Mouse (Mus musculus) brain, embryonic 14.5 days (tissue): ENCODE results near the gene Thap4. TPM values are rescaled to one million over a fixed set of nuclear protein-coding genes. Genes with fewer than 3 reads are reported as not detected.

Source experiments
- DNase-seq: peaks from one replicate; pipeline ENCODE4 v3.0.0-alpha.2; 2011; ENCODE audit warnings: low read depth
- CTCF ChIP-seq: fragments of 200-500 bp; IDR thresholded peaks from 2 replicates; pipeline ENCODE4 v1.5.1; 2012; ENCODE audit warnings: inconsistent platforms, mild to moderate bottlenecking, moderate library complexity, borderline replicate concordance; ENCODE audit not compliant: insufficient read depth, insufficient read length; ENCODE audit errors: extremely low read depth
- POLR2A ChIP-seq: fragments of 200-500 bp; IDR thresholded peaks from 2 replicates; pipeline ENCODE4 v1.6.1; 2012; ENCODE audit warnings: mild to moderate bottlenecking, inconsistent platforms, borderline replicate concordance; ENCODE audit not compliant: poor library complexity, insufficient read depth, insufficient read length, severe bottlenecking; ENCODE audit errors: extremely low read depth
- polyA plus RNA-seq: library from polyadenylated mRNA; depleted of rRNA; stranded (reverse); fragments of >200 nt; gene quantifications from 2 replicates; pipeline ENCODE4 v1.2.3, GENCODE M21; 2012

Gene Thap4
- polyA plus RNA-seq, 1 experiment: 53.1 TPM

DNA sequence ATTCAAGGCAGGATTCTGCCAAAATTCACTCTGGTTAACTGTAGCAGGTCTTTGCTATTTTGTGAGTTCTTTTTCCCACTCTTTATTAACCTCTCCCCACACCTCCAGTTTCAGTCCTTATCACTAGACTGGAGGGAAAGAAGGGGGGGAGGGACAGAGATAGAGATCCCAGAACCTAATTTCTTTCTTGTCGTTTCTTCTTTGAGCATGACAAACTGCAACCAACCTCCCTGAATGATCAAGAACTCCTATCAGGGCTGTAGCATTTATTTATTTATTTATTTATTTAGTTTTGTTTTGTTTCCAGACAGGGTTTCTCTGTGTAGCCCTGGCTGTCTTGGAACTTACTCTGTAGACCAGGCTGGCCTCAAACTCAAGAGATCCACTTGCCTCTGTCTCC is 52.6 kb downstream of the Thap4 start:
- no peak for DNase-seq
- no peak for TF ChIP-seq CTCF
- no peak for TF ChIP-seq POLR2A

DNA sequence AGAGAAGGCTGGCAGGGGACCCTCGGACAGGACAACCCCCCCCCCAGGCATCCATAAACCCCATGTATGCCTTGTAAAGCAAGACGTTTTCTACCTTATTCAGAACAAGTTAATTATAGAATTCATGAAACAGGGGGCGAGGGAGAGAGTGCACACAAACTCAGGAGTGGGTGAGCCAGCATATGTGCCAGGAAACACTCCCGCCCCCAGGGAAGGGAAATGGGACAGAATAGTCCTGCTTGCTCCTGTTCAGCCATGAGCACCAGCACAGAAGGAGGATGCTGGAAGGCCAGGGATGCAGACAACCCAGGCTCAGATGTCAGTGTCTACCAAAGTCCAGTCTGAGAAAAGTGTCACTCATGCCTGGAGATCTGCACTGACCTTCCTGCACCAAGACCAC is 55.5 kb downstream of the Thap4 start:
- DNase-seq: no peak
- TF ChIP-seq POLR2A: no peak
- no peak for TF ChIP-seq CTCF

DNA sequence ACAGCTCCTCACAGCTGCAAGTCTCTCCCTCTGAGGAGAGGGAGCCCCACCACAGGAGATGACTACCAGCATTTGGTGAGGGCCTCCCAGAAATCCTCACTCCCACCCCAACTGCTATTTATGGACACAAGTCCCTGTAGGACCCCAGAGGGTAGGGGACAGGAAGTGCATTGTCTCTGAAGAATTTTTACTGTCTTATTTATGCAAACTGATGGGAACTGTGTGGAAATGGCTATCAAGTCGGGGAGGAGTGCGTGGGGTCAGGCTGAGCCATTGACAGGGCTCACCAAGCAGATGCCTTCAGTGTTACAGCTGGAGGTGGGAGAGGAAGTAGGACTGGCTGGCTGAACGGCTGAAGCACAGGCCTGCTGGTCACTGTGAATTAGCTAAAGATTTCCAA is 57.3 kb downstream of the Thap4 start:
- no peak for DNase-seq
- TF ChIP-seq CTCF: no peak
- TF ChIP-seq POLR2A: no peak

DNA sequence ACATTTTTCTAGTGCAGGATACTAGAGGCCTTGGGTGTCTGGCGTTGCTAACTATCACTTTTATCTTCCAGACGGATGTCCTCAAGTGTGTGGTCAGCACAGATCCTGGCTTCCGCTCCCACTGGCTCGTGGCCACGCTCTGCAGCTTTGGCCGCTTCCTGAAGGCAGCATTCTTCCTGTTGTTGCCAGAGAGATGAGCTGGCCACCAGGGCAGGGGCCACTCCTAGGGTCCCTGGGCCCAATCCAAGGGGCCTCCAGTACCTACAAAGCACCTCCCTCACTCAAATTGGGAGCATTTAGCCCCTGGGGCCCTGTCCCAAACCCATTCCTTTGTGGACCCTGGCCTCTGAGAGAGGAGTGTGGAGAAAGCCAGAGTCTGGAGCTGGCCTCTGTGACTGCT is 59.7 kb downstream of the Thap4 start:
- TF ChIP-seq POLR2A (no peak), CTCF (no peak)
- no peak for DNase-seq

DNA sequence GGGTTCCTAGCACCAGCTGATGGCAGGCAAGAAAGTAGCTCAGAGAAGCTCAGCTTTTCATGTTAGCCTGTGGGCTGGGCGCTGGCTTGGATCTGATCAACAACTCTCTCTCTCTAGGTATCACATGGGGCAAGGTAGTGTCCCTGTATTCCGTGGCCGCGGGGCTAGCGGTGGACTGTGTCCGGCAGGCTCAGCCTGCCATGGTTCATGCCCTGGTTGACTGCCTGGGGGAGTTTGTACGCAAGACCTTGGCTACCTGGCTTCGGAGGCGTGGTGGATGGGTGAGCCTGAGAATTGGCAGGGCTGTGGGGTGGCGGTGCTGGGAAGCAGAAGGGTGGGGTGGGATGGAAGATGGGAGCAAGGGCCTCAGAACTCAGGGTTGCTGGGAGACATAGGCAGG is 60.7 kb downstream of the Thap4 start:
- TF ChIP-seq POLR2A (no peak), CTCF (no peak)
- DNase-seq: no peak

DNA sequence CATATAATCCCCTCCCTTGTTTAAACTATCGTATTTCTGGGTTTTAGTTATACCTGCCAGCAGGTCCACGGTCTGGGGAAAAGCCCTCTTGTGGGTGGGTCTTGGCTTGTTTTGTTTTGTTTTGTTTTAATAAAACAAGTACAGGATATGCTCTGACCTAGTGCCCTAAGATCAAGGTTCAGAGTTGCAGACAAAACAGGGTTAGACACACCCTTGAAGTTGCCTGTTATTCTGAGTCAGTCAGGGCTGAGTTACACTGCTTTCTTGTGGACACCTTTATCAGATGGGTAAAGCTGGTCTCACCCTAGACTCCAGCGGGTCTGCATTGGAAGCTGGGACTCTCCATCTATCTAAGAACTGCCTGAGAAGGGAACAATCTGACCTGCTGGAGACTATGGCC is 61.2 kb downstream of the Thap4 start:
- DNase-seq: no peak
- no peak for TF ChIP-seq POLR2A
- TF ChIP-seq CTCF: no peak

DNA sequence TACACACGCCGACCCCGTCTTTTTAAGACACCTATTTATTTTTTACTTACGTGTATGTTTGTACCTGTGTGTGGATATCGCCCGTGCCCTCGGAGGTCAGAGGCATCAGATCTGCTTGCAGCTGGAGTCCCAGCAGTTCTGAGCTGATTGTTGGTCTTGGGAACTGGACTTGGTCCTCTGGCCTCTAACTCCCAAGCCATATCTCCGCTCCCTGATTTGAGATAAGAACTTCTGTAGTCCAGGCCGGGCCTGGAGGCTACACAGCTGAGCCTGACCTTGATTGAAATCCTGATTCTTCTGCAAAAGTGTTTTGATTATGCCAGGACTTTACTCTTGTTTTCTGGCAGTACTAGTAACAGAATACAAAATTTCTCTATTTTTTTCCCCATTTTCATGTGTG is 61.9 kb downstream of the Thap4 start:
- TF ChIP-seq CTCF (no peak), POLR2A (no peak)
- DNase-seq: no peak

DNA sequence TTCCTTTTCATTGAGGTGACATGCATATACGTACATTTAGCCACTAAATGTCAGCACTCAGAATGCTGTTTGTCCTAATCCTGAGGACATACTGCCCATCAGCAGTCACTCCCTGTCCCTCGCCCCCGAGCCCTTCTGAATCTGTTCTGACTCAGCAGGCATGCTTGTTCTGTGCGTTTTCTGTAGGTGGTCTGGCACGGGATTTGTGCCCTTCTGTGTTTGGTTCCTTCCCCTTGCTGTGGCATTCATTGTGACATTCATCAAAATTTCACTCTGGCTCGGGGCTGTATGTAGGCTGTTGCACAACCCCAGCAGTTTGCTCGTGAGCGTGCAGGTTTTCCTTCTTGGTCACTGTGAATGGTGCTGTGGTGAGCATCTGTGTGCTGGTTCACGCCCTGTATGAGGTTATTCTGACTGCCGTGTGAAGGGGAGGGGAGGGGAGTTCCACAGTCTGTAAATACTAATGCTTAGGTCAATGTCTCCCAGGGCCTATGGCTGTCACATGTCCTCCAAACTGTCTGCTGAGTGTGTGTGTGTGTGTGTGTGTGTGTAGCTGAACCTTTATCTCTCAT is 62.8 kb downstream of the Thap4 start:
- DNase-seq: no peak
- TF ChIP-seq CTCF (no peak), POLR2A (no peak)

DNA sequence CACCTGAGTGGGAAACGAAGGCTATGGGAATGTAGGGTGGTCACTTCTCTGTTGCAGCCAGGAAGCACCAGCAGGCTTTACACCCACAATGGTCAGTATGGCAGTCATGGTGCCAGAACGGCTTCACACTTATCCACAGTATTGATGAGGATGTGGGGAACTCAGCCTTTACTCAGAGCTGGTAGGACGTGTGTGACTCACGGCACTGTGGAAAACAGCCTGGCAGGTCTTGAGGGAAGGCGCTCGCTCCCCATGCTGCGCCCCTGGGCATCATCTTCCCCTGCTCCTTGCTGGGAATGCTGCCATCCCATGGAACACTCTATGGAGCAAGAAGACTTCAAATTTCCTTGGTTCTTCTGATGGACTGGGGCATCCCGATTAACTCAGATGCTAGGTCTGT is 63.6 kb downstream of the Thap4 start:
- TF ChIP-seq POLR2A (no peak), CTCF (no peak)
- DNase-seq: no peak

DNA sequence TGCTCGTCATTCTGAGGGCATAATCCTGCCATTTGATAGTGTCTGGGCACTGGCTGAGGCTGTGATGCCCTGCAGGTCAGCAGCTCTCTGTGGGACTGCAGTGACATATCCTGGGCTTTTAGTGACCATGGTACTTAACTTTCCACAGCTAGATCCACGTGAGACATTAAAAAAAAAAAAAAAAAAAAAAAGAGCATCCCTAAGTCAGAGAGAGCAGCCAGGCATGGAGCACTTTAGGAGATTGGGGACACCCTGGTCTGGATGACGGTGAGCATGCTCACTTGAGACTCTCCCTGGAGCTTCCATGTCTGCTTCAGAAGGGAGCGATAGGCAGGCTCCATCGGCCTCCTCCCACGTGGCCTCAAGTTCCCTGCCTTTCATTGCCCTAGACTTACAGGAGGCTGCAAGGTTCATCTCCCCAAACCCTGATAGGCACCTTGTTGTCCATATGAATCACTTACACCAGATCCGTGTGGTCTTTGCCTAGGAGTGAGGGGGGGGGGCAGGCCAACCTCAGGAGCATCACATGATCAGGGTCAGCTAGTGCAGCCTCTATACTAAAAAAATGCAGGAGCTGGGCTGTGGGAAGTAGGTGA is 64.7 kb downstream of the Thap4 start:
- no peak for DNase-seq
- TF ChIP-seq POLR2A (no peak), CTCF (no peak)

DNA sequence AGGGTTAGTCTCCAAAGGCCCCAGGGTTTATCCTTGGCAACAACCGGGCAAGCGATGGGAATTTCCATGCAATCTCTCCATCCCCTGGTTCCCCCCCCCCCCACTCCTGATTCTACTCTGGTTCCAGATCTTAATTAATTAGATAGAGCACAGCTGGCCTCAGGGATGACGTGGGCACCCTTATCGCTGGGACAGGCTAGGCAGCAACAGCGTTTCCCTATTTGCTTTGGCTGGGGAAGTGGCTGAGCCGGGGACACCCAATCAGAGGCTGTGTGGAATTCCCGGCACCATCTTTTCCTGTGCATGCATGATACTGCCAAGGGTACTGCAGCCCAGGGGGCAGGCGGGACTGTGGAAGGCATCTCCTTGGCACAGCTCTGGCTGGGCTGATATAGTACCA is 66.5 kb downstream of the Thap4 start:
- TF ChIP-seq CTCF: no peak
- TF ChIP-seq POLR2A: no peak
- peak; percentile 35 for DNase-seq

DNA sequence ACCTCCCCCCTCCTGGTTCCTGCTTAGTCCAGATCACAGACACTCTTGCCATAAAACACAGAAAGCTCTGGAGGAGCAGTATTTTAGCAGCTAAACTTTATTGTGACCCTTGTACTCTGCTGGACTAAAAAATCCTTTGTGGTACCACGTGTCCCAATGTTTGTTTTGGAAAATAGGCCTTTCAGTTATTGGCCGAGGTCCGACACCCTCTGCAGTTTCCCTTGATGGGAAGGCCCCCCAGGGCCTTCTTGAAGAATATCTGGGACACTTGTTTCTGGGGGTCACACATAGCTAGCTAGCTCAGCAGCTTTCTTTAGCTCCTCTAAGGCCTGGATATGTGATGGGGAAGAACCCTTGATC is 67.7 kb downstream of the Thap4 start:
- TF ChIP-seq POLR2A: no peak
- TF ChIP-seq CTCF: no peak
- no peak for DNase-seq
